Mouse (Mus musculus) ovary, adult 18-20 months (tissue): ENCODE measurements around the gene Ccdc9b.

Source experiments
- DNase-seq: peaks from one replicate; pipeline ENCODE4 v3.0.0; 2022; ENCODE audit warnings: low spot score, mixed read lengths

Ccdc9b gene

DNA sequence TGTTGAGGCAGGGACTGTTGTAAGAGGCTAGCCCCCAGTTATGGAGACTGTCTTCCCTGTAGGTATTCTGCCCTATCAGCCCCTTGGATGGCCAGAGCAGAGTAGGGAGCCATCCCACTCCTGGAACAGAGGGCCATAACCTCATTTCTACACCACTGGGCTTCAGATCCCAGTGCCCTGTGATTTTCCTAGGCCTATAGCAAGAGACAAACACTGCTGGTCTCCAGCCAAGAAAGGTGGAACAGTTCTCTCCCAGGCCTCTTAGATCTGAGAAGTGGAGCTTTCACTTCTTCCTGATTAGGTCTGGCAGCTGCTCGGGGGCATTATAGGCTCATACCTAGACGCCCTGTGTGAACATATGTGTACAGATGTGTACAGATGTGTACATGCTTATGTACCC is 13.8 kb upstream of the Ccdc9b start:
- DNase-seq: no peak

DNA sequence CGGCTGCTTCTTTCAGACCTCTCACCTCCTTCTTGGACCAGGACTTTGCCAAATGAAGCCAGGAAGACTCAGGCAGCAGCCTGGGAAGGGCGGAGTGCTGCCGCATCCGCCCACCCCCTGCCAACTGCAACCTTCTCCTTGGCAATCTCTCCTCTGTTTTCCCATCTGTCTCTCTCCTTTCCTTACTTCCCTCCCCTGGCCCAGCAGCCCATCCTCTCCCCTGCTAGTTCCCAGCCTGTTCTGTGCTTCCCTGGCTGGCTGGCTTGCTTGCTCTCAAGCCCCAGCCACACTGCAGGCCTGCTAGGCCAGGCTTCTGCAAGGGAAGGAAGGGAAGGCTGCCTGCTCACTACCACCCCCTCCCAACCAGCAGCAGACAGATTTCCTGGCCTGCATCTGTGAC is 13.4 kb upstream of the Ccdc9b start:
- no peak for DNase-seq

DNA sequence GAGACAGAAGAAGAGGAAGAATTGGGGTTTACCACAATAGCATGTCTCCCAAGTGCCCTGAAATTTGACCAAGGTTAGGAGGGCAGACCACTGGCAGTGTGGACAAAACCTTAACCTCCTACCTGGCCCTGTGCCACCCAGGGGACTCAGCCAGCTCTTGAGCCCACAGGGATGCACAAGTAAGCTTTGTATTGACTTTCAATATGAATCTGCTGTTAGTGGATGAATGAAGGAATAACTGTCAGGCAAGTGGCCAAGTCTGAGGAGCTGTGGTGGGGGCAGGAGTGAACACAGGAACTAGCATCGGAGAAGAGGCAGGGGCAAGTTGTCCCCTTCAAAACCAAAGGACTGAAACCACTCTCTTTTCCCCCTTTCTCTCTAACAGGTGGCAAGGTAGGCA is 12.9 kb upstream of the Ccdc9b start:
- no peak for DNase-seq

DNA sequence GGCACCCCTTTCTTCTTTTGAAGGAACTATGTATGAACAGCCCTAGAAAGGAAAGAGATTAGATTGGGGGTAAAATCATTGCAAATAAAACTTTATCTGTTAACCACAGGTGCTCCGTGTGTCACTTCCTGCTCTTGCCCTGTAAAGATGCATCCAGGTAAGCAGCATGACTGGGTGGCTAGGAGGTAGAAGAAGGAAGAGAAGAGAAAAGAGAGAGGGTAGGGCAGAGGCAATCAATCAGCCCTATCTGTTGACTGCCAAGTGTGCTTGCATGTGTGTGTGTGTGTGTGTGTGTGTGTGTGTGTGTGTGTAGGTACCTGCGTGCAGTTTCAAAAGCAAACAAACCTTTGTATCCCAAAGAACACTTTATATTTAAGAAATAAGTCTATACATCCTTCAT is 12.1 kb upstream of the Ccdc9b start:
- DNase-seq: no peak

DNA sequence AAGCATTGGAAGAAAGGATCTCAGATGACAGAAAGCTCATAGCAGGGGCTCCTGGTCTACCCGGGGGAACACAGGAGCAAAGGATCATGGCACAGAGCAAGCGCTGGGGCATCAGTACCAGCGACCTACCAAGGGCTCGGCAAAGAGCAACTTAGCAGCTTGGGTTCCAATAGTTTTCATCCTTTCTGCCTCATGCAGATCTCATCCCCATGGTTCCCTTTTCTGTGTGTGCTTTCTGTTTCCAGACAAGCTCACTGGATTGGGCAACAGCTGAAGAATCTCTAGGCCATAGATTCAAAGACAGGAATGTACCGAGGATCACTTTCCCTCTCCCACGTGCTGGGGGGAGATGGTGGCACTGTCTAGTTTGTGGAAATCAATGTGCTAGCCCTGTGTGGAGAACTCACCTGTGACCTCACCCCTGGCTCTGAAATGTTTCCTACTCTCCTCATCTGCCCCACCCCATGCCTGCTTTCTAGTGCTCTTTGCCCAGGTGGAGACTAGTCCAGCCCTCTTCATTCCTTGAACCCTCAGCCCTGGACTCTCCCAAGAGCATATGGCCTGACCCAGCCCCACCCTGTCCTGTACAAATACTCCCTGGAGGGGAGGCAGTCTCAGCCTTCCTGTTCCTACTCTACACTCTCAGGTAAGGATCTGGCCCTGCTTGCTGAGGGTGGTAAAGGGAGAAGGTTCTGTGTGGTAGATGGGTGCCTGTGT is 9.9 kb upstream of the Ccdc9b start, which contains the start of gene Phgr1:
Phgr1 (plus strand) TSS at position 612 of the 717 bp plus-strand sequence.
- no peak for DNase-seq

DNA sequence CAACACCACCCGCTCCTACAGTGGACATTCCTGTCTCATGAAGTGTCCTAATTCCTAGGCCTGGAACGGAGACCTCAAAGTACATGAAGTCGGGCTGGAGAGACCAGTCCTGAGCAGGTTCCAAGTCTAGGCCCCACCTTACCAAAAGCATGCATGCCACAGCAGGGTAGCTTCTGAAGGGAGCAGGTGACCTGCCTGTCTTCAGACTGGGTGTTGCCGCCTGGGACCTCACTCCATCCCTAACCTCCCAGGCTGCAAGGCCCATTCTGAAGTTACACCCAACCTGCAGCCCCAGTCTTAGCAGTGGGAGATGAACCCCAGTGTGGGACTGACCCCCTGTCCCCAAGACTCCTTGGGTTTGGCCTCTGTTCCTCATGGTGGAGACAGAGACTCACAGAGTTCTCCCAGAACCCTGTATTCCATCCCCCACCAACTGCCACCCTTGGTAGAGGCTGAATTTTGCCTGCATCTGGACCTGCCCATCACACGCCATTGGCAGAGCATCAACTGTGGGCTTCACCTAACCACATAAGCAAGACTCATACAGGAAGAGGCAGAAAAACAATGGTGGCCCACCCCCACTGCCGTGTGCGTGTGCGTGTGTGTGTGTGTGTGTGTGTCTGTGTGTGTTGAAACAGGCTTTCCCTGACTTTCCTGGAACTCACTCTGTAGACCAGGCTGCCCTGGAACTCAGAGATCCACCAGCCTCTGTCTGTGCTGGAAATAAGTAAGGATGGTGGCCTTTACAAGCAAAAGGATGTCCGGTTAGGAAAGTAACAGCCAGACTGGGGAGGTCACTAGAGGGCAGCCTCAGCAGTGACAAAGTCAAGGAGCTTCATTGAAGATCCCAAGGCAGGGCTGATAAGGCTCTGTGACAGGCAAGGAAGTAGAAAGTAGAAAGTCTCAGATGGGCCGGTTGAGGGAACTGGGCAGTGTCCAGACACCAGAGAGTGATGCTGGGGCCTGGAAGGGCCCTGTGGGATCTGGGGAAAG is 3.9 kb upstream of the Ccdc9b start:
- no peak for DNase-seq

DNA sequence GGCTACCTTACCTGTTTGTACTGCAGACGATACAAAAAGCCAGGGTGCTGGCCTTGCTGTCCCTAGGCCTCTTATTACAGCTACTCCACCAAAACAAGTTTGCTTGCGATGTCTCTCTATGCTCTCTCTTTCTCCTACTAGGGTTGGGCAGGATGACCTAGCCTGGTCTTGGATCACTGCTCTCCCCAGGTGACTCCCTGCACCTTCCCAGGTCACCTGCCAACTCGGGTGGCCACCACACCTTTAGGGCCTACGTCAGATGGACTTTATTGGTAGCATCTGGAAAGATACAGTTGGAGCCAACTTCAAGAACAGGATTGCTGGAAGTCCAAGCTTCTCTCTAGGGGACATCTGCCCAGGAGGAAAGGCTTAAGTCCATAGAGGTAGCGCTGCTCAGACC is 2.4 kb upstream of the Ccdc9b start:
- DNase-seq: no peak

DNA sequence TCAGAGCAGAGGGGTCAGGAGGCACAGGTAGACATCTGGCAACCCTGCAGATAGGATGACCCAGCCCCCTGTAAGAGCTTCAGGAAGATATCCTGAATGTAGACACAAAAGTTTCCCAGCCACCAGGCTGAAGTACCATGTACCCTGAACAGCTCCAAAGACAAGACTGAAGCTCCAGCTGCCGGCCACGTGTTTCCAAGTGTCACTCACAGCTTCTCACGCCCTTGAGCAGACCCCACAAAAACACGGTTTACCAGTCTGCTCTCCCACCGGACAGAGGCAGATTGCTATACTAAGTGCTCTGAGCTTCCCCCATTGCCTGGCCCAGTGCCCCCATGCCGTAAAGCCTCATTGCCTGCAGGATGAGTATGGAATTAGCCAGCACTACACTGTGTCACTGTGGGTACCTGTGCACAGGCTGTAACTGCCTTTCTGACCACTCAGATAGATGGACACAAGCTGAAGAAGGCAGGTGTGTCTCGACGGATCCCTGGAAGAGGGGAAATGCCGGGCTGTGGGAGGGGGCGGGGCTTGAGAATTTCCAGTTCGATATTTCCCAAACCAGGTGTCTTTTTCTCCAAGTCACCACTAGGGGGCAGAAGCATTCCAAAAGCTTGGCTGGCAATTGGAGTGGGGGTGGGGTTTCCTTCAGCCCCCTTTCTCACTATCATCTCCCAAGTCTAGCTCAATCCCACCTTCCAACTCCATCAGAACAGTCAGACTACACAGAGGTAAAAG is 1.8 kb upstream of the Ccdc9b start:
- DNase-seq: no peak

DNA sequence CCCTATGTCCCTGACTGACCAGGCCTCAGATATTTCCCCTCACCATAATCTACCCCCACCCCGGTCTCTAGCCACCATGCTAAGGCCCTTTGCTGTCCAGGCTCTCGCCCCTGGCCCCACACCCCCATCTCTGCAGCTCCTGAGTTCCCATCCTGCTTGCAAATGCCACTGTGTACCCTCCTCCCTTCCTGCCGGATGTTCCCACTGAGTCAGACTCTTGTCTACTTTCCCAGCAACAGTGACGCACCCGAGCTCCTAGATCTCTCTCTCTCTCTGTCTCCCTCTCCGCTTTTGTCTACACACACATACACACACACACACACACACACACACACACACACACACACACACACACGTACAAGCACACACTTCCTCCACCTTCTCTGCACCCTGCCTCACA is 1.0 kb upstream of the Ccdc9b start:
- no peak for DNase-seq

DNA sequence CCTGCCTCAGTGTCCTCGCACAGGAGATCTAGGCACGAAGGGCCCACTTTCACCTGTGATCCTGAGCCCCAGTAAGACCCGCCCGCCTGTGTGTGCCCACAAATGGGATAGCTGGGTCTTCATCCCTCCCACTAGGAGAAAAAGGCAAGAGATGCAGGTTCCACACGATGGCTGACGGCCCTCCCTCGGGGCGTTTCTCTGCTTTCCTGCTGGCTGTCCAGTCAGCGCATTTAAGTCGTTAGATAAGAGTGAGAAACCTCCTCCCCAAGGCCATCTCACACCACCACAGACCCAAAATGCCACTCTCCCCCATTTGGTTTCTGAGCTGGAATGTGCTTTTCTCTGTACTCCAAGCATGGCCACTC is 305 bp upstream of the Ccdc9b start:
- DNase-seq: no peak

DNA sequence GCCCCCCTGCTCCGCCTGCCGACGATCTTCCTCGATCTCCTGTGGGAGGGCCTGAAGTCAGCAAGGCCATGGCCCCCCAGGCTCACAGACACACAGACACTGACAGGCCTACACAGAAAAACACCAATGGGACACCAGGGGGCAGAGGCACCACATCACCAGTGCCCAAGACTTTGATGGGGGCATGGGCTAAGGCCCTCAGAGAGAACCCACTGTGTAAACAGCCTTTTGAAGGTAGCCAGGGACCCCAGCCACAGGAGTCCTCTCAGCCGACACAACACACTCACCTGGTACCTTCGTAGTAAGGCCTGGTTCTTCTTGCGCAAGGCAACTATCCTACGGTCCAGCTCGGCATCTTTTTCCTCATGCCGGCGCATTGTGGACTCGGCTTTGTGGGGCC is 1.1 kb downstream of the Ccdc9b start:
- no peak for DNase-seq

DNA sequence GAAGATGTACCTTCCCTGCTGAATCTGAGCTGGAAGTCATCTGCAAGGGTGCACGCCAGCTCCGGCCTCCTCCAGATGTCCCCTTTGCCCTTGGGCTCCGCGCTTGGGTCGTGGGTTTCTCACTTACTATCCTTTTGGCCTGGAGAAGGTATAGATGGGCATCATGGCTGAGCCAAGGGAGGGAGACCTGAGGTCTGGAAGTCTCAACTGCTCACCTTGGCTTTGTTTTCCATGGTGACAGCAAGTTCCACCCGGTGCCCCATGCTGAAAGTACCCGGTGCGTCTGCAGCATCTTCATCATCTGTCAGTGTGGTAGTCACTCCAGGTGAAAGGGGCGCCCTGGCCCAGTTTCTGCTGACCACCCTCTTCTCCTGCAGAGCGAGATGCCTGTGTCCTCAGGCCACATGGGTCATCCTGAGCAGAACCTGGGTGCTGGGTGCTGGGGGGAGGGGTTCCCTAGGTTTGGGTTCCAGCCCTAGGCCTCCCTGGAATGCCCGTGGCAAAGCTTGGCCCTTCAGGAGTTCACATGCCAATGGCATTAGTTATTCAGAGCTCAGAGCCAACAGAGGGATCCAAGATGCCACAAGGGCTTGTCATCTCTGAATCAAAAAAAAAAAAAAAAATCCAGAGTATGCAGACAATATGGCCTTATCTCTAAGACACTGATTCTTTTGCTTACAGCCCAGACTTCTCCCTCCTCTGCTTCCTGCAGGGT is 2.0 kb downstream of the Ccdc9b start:
- no peak for DNase-seq

DNA sequence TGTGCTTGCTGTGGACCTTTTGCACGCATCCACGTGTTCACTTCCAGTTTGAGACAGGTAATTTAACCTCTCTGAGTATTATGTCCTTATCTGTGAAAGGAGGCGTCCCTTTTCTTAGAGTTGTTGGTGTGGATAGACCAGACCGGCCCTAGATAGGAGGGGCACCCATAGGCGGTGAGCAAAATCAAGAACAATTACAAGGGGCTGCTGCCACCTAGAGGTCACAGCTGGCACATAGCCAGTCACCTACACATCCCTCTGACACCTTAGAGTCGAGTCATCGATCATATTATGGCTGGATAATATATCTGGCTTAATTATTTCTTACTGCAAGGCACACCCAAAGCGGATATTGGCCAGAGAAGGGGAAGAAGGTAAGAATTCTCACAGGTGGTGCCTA is 2.6 kb downstream of the Ccdc9b start:
- no peak for DNase-seq

DNA sequence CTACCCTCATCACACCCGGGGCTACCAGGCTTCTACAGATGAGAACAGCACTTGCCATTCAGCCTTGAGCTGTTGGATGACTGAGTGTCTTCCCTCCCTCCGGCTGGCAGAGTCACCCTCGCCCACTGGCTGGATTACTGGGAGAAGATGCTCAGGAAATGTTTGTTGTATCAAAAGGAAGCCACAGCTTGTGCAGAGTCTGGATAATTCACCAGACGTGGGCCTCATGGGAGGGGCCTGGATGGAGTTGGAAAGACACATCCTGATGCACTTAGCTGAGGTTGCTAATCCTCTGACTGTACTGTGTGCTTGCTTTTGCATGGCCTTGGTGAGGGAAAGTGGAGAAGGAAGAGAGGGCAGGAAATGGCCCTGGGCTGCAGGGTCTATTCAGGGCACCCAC is 6.4 kb downstream of the Ccdc9b start:
- DNase-seq: no peak

DNA sequence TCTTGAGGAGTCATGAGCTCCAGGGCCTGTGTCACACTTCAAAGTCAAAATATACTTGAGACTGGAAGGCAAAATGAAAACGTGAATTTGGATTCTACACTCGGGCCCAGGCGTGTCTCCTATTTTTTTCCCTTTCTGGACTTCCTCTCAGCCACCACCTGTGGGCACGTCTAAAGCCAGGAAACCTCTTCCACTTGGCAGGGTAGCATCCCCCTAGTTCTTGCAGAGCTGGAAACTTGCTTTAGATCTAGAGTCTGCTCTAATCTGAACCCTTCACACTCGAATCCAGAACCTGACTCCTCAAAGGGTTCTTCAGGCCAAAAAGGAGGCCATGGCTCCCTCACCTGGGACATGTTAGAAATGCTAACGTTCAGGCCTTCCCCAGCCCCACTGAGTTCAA is 7.1 kb downstream of the Ccdc9b start:
- no peak for DNase-seq

DNA sequence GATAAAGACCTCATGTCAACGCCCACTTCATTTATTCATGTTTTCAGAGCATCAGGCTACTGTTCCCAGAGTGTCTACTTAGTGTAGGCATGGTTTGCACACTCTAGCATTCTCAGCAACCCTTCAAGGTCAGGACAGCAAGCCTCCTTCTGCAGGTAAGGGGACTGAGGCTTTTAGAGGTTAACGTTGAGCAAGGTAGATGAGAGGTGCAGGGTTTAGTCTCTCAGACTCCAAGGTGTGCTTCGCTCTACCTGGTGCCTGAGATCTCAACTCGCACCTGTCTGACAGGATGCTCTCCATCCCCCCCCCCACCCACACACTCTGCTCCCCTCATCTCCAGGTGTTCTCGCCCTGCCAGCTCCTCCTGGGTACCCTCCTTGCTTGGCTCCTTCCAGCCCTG is 8.3 kb downstream of the Ccdc9b start:
- no peak for DNase-seq

DNA sequence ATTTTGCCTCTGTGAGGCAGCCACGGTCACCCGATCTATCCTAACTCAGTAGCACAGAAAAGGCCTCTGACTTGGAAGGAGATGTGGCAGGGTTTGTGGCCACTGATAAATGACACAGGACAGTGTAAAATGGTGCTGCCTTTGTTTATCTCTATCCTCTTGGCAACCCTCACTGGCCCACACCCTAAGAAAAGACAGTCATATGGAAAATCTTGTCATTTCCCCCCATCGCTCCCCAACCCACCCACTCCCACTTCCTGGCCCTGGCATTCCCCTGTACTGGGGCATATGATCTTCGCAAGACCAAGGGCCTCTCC is 9.7 kb downstream of the Ccdc9b start:
- no peak for DNase-seq

DNA sequence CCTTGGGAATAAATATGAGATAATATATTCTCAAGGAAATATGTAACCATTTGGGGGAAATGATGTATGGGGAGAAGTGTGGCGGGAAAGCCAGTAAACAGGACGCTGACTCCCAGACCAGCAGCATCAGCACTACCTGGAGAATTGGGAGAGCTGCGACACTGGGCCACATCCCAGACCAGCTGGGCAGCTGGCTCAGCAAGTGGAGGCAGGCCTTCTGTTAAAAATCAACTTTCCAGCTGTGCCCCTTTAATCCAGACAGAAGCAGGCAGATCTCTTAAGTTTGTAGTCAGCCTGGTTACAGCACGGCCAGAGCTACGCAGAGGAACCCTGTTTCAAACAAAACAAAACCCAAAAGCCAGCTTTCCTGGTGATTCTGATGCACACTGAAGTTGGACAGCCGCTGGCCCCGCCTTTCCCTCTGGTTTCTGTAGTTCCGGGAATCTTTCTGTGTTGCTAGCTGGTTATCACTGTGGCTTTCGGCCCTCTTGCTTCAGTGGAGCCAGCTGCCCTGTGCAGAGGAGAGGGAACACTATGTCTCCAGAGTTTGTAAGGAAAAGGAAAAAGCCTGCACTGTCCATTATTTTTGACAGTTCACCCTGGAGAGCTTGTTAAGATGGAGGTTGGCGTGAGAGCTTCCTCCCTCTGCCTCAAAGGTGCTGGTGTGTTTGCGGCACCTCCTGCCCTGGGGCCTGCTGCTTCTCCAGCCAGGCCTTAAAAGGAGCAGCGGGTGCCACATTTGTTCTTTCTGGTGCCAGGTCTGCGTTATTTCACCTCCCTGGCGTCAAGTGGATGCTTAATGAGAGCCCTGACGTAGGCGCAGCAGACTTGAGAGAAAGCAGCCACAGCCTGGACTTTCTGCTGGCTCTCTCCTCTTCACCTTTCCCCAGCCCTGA is 10.3 kb downstream of the Ccdc9b start:
- no peak for DNase-seq

DNA sequence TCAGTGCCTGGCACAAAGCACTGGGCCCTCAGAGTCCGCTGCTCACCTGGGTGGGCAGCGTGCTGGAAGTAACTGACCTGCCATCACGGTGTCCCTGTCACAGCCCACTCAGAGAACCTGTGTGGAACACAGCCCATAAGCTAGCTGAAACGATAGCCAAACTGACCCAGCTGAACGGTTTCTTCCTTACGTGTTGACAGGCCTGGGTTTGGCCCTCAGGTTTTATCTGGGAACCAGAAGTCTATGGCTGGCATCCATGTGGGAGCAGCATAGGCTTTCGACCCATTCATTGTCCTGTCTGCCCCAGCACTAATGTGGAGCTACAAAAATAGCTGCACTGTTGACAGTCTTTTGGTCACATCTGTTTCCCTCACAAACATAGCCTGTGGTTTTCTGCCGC is 12.0 kb downstream of the Ccdc9b start:
- DNase-seq: no peak

DNA sequence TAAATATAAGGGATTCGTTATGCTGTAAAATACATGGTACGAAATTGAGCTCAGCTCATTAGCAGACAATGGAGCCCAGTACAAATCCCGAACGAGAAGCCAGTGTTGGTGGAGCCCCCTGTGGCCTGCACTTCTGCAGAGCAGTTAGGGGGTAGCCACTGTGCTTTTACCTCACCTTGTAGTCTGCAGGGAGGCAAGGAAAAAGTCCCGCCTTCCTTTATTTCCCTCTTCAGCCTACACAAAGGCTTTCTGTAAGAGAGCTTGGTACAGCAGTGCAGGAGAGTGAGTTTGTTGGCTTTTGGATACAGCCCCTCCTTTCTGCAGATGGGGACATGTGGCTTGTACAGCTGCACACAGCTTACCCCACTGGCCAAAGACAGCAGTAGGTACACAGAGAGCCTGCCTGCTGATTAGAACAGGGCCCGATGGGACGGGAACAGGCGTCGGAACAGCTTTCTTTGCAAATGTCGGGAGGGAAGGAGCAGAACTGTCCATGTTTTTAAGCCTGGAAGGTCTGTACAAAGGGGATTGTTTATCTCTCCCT is 13.0 kb downstream of the Ccdc9b start:
- no peak for DNase-seq
